Mouse (Mus musculus): ENCODE results near the gene Celsr1.

DNA sequence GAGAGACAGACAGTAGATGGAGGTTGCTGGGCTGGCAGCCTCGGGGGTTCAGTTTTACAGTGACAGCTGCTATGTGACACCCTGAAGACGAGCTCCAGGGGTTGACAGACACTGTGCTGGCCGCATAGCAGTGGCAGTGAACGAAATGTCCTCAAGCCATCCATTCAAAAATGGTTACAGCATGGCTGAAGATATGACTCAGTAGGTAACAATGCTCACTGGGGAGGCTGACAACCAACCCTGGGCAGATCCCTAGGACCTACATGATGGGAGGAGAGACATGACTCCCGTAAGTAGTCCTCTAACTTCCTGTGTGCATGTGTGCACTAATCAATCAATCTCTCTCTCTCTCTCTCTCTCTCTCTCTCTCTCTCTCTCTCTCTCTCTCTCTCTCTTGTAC, 45.7 kb downstream of the Celsr1 start:
- TF ChIP-seq MYOG (IDR thresholded peaks at IDR 0.05; ENCODE audit: control insufficient read depth, extremely low read depth, insufficient read length) (no peak), CTCF (IDR thresholded peaks at IDR 0.05; ENCODE audit: control insufficient read depth, insufficient read depth, insufficient read length) (no peak), MYOD1 (IDR thresholded peaks at IDR 0.05; ENCODE audit: control insufficient read depth, insufficient read length, low read depth) (no peak), USF1 (IDR thresholded peaks at IDR 0.05; ENCODE audit: low read depth) (no peak), CEBPB (IDR thresholded peaks at IDR 0.05; ENCODE audit: low read depth) (no peak), MAX (IDR thresholded peaks at IDR 0.05) (no peak)

Measured in C2C12 (cell line).